Mouse (Mus musculus) midbrain, embryonic 12.5 days (tissue): ENCODE data around the gene Aadac. TPM values are rescaled to one million over a fixed set of nuclear protein-coding genes. Genes with fewer than 3 reads are reported as not detected.
A peak's percentile ranks its signal among the peaks of the same experiment; 100 is the strongest.

ENCODE experiments used
- ATAC-seq: fragments of 200-750 bp; cut with Nextera tagmentation; 2 replicates; pipeline ENCODE4 v1.8.0; 2017; ENCODE audit warnings: low read depth, moderate TSS enrichment, moderate library complexity; ENCODE audit not compliant: low FRiP score
- H3K27ac ChIP-seq: fragments of 300-500 bp; sonication (generic); replicated peaks from 2 replicates; pipeline ENCODE4 v1.5.1; 2016; ENCODE audit warnings: mild to moderate bottlenecking
- H3K27me3 ChIP-seq: fragments of 300-500 bp; sonication (generic); 2 replicates; pipeline ENCODE4 v1.6.1; 2016; ENCODE audit warnings: mild to moderate bottlenecking
- H3K36me3 ChIP-seq: fragments of 300-500 bp; sonication (generic); 2 replicates; pipeline ENCODE4 v1.6.1; 2016
- H3K4me1 ChIP-seq: fragments of 300-500 bp; sonication (generic); 2 replicates; pipeline ENCODE4 v1.6.1; 2016
- H3K4me2 ChIP-seq: fragments of 300-500 bp; sonication (generic); replicated peaks from 2 replicates; pipeline ENCODE4 v1.6.1; 2016; ENCODE audit warnings: mild to moderate bottlenecking, moderate library complexity
- H3K4me3 ChIP-seq: fragments of 300-500 bp; sonication (generic); 2 replicates; pipeline ENCODE4 v1.5.1; 2016; ENCODE audit warnings: mild to moderate bottlenecking
- H3K9ac ChIP-seq: fragments of 300-500 bp; sonication (generic); replicated peaks from 2 replicates; pipeline ENCODE4 v1.6.1; 2016; ENCODE audit warnings: mild to moderate bottlenecking, moderate library complexity
- H3K9me3 ChIP-seq: fragments of 300-500 bp; sonication (generic); 2 replicates; pipeline ENCODE4 v1.6.1; 2016; ENCODE audit warnings: mild to moderate bottlenecking
- WGBS: fragments of 180-500 bp; shearing (Covaris S2); methylation state at CpG from one replicate; pipeline ENCODE4 v1.1.7; 2016; 5-methylcytosine and 5-hydroxymethylcytosine counted together
- polyA plus RNA-seq: library from polyadenylated mRNA; unstranded; fragments of >200 nt; fragmentation: Nextera tagmentation; extraction: Ambion mirVana; gene quantifications from 2 replicates; pipeline ENCODE4 v1.2.1, GENCODE M21; 2016

Aadac gene
- polyA plus RNA-seq, 1 experiment from 2014 or later = not detected

- Histone ChIP-seq H3K9me3 (no peaks in the 10 kb centered on the region), H3K9ac (no peak within 1 kb of the TSS), H3K27me3 (no peaks in the 10 kb centered on the region), H3K4me1 (0 out of 2 replicates have a peak, but pooled peaks cover 7% of the 10 kb centered on the region), H3K4me3 (no peak within 1 kb of the TSS), H3K4me2 (no peak within 1 kb of the TSS), H3K36me3 (no peaks in the 10 kb centered on the region), H3K27ac (peak within 1 kb of the TSS; percentile 35; the same call in 1 of the 2 replicates)
- ATAC-seq = peak; percentile 86
- 41% methylated on average over 4 of the region's 4 CpGs for WGBS
Measured at GRCm38 (mm10) chr3:60081648-60082047, 56.1 kb downstream of the Aadac start, which contains the start of gene Sucnr1. Gene Sucnr1 (plus strand): TSS chr3:60081869.

- H3K4me2 ChIP-seq = no peak overlapping the region
- no peak overlapping the region for H3K4me3 ChIP-seq
- ATAC-seq = no peak
- H3K36me3 ChIP-seq = no peaks in the 10 kb centered on the region
- H3K27me3 ChIP-seq = no peaks in the 10 kb centered on the region
- 0 out of 2 replicates have a peak, but pooled peaks cover 7% of the 10 kb centered on the region for H3K4me1 ChIP-seq
- WGBS = 93% methylated on average over 3 of the region's 3 CpGs
- H3K9me3 ChIP-seq = no peaks in the 10 kb centered on the region
- no peak overlapping the region for H3K27ac ChIP-seq
- H3K9ac ChIP-seq = no peak overlapping the region
Measured at GRCm38 (mm10) chr3:60082746-60083145, 57.2 kb downstream of the Aadac start.

- H3K27me3 ChIP-seq = no peaks in the 10 kb centered on the region
- no peaks in the 10 kb centered on the region for H3K9me3 ChIP-seq
- 93% methylated on average over 2 of the region's 2 CpGs for WGBS
- H3K4me2 ChIP-seq = no peak overlapping the region
- H3K9ac ChIP-seq = no peak overlapping the region
- H3K4me1 ChIP-seq = 0 out of 2 replicates have a peak, but pooled peaks cover 7% of the 10 kb centered on the region
- ATAC-seq = no peak
- no peaks in the 10 kb centered on the region for H3K36me3 ChIP-seq
- H3K27ac ChIP-seq = no peak overlapping the region
- no peak overlapping the region for H3K4me3 ChIP-seq
Measured at GRCm38 (mm10) chr3:60085729-60086128, 60.2 kb downstream of the Aadac start.

Other genes with a start within 250 kb of the Aadac start
- gene Gm8298, start 164.7 kb upstream of the Aadac start, polyA plus RNA-seq = not detected in 2 replicates
- gene C130079G13Rik, start 100.5 kb upstream of the Aadac start, polyA plus RNA-seq = not detected in 2 replicates
- gene Aadacl2, start 19.0 kb upstream of the Aadac start, polyA plus RNA-seq = not detected in 2 replicates
- 0.24 TPM in 1 of 2 replicates, not detected in the other for gene Sucnr1, start 56.2 kb downstream of the Aadac start, polyA plus RNA-seq